Mouse (Mus musculus): ENCODE data around the gene Degs2. TPM values are rescaled to one million over a fixed set of nuclear protein-coding genes. Genes with fewer than 3 reads are reported as not detected.

Gene Degs2
- polyA plus RNA-seq, 1 experiment from 2014 or later: 1.1 TPM

DNA sequence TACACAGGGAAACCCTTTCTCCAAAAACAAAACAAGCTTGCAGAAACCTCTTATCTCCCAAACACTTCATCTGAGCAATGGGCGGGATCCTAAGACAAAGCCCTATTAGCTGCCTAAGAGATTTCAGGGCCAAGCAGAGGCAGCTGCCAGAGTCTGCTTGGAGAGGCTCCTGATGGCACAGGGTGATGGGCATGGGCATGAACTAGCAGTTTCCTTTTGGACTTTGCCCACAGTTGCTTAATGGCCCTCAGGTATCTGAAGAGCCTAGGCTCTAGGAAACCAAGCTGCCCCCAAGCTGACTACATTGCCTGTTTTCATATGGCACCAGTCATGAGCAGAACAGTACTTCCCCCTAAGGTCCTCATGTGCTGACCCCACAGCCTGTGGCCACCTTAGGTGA, 7.9 kb downstream of the Degs2 start:
- Histone ChIP-seq H3K4me2 (ENCODE audit: low read depth, low read length) (no peak overlapping the region), H3K9ac (ENCODE audit: low read depth, low read length) (no peak overlapping the region), H3K4me1 (ENCODE audit: control insufficient read depth, insufficient read depth, low read length) (no peaks in the 10 kb centered on the region), H3K27ac (replicated peaks; ENCODE audit: low read depth, low read length) (no peak overlapping the region), H3K36me3 (ENCODE audit: control insufficient read depth, insufficient read depth, low read length) (peaks cover 3% of the 10 kb centered on the region; the same call in 1 of the 2 replicates), H3K27me3 (replicated peaks; ENCODE audit: control insufficient read depth, insufficient read depth, low read length) (no peaks in the 10 kb centered on the region), H3K4me3 (ENCODE audit: low read depth, low read length) (no peak overlapping the region), H3K9me3 (ENCODE audit: control insufficient read depth, low read length) (no peaks in the 10 kb centered on the region)
- ATAC-seq (ENCODE audit: low read depth): no peak
- 89% methylated on average over 1 of the region's 1 CpGs for WGBS
- DNase-seq (ENCODE audit: low spot score): no peak

GRCm38 (mm10) chr12:108693592-108693991, 8.5 kb downstream of the Degs2 start:
- ATAC-seq (ENCODE audit: low read depth) (no peak; the same call in 1 of the 2 replicates), DNase-seq (ENCODE audit: low spot score) (no peak)
- no peak overlapping the region for H3K4me2 ChIP-seq (ENCODE audit: low read depth, low read length)
- WGBS: 63% methylated on average over 2 of the region's 2 CpGs
- H3K27me3 ChIP-seq (replicated peaks; ENCODE audit: control insufficient read depth, insufficient read depth, low read length): no peaks in the 10 kb centered on the region
- no peak overlapping the region for H3K9ac ChIP-seq (ENCODE audit: low read depth, low read length)
- no peaks in the 10 kb centered on the region for H3K9me3 ChIP-seq (ENCODE audit: control insufficient read depth, low read length)
- H3K4me3 ChIP-seq (ENCODE audit: low read depth, low read length): no peak overlapping the region
- no peak overlapping the region for H3K27ac ChIP-seq (replicated peaks; ENCODE audit: low read depth, low read length)
- no peaks in the 10 kb centered on the region for H3K4me1 ChIP-seq (ENCODE audit: control insufficient read depth, insufficient read depth, low read length)
- peaks cover 9% of the 10 kb centered on the region; the same call in 1 of the 2 replicates for H3K36me3 ChIP-seq (ENCODE audit: control insufficient read depth, insufficient read depth, low read length)

GRCm38 (mm10) chr12:108690529-108690928, 11.6 kb downstream of the Degs2 start:
- Histone ChIP-seq H3K9ac (ENCODE audit: low read depth, low read length) (no peak overlapping the region), H3K4me2 (ENCODE audit: low read depth, low read length) (no peak overlapping the region), H3K9me3 (ENCODE audit: control insufficient read depth, low read length) (no peaks in the 10 kb centered on the region), H3K36me3 (ENCODE audit: control insufficient read depth, insufficient read depth, low read length) (peaks cover 35% of the 10 kb centered on the region; the same call in 1 of the 2 replicates), H3K4me3 (ENCODE audit: low read depth, low read length) (no peak overlapping the region), H3K4me1 (ENCODE audit: control insufficient read depth, insufficient read depth, low read length) (no peaks in the 10 kb centered on the region), H3K27me3 (replicated peaks; ENCODE audit: control insufficient read depth, insufficient read depth, low read length) (no peaks in the 10 kb centered on the region), H3K27ac (replicated peaks; ENCODE audit: low read depth, low read length) (no peak overlapping the region)
- no peak for DNase-seq (ENCODE audit: low spot score)
- ATAC-seq (ENCODE audit: low read depth): no peak
- 79% methylated on average over 9 of the region's 9 CpGs for WGBS

DNA sequence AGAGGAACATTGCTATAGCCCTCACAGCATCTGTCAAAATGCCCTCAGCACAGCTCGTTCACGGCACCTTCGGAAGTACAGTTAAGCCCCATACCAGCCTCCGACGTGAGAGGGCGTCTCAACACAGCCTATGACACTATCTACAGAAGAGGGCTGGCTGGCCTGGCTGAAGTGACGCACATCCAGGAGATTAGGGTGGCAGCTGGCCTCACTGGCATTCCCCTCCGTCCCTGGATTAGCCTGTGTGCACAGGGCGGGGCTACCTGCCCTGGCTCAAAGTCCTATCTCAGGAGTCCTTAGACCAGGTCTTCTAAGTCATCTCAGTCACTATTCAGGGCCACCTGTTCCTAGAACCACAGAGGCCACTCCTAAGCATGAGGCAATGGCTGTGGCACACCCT, 12.9 kb downstream of the Degs2 start:
- WGBS: 82% methylated on average over 9 of the region's 9 CpGs
- Histone ChIP-seq H3K27me3 (replicated peaks; ENCODE audit: control insufficient read depth, insufficient read depth, low read length) (no peaks in the 10 kb centered on the region), H3K9me3 (ENCODE audit: control insufficient read depth, low read length) (no peaks in the 10 kb centered on the region), H3K4me3 (ENCODE audit: low read depth, low read length) (no peak overlapping the region), H3K4me2 (ENCODE audit: low read depth, low read length) (no peak overlapping the region), H3K36me3 (ENCODE audit: control insufficient read depth, insufficient read depth, low read length) (peaks cover 41% of the 10 kb centered on the region), H3K9ac (ENCODE audit: low read depth, low read length) (no peak overlapping the region), H3K27ac (replicated peaks; ENCODE audit: low read depth, low read length) (no peak overlapping the region), H3K4me1 (ENCODE audit: control insufficient read depth, insufficient read depth, low read length) (no peaks in the 10 kb centered on the region)
- DNase-seq (ENCODE audit: low spot score) (no peak), ATAC-seq (ENCODE audit: low read depth) (no peak)

DNA sequence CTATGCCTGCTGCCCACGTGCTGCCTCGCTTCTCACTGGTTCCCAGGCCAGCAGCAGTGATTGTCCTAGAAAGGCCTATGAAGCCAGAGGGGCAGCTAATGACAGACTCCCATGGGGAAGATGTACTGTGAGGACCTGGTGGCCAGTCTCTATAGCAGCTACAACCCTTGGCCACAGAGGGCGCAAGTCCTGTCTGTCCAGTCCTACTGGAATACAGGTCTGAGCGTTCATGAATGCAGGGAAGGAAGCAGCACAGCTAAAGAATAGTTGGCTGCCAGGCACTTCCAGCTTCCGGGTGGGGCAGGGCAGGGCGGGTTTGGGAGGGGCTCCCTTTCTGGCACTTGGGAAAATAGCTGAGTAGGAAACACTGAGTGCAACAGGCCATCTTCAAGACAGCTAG, 15.2 kb downstream of the Degs2 start:
- Histone ChIP-seq H3K27ac (replicated peaks; ENCODE audit: low read depth, low read length) (no peak overlapping the region), H3K4me3 (ENCODE audit: low read depth, low read length) (no peak overlapping the region), H3K4me2 (ENCODE audit: low read depth, low read length) (no peak overlapping the region), H3K27me3 (replicated peaks; ENCODE audit: control insufficient read depth, insufficient read depth, low read length) (no peaks in the 10 kb centered on the region), H3K36me3 (ENCODE audit: control insufficient read depth, insufficient read depth, low read length) (peaks cover 63% of the 10 kb centered on the region), H3K9ac (ENCODE audit: low read depth, low read length) (no peak overlapping the region), H3K9me3 (ENCODE audit: control insufficient read depth, low read length) (no peaks in the 10 kb centered on the region), H3K4me1 (ENCODE audit: control insufficient read depth, insufficient read depth, low read length) (no peaks in the 10 kb centered on the region)
- DNase-seq (ENCODE audit: low spot score) (no peak), ATAC-seq (ENCODE audit: low read depth) (no peak)
- 61% methylated on average over 6 of the region's 6 CpGs for WGBS

DNA sequence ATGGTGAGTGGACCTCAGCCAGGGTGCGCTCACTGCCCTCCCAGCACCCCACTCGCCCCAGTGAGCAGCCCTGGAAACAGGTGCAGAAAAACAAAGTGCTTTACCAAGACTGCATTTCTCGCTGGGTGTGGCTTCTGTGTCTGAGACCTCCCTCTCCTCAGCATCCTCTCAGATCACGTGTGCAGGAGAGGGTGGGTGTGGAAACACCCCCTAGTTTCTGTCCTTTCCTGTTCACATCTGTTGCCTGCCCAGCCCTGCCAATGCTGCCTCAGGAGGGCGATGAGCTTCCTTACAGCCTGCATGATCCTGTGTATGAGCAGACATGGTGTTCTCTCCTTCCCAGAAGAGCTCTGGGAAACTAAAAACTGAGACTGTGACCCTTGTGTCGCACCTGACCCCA, 15.7 kb downstream of the Degs2 start:
- Histone ChIP-seq H3K4me1 (ENCODE audit: control insufficient read depth, insufficient read depth, low read length) (no peaks in the 10 kb centered on the region), H3K4me3 (ENCODE audit: low read depth, low read length) (no peak overlapping the region), H3K36me3 (ENCODE audit: control insufficient read depth, insufficient read depth, low read length) (peaks cover 68% of the 10 kb centered on the region), H3K9me3 (ENCODE audit: control insufficient read depth, low read length) (no peaks in the 10 kb centered on the region), H3K27me3 (replicated peaks; ENCODE audit: control insufficient read depth, insufficient read depth, low read length) (no peaks in the 10 kb centered on the region), H3K27ac (replicated peaks; ENCODE audit: low read depth, low read length) (no peak overlapping the region), H3K4me2 (ENCODE audit: low read depth, low read length) (no peak overlapping the region), H3K9ac (ENCODE audit: low read depth, low read length) (no peak overlapping the region)
- DNase-seq (ENCODE audit: low spot score): no peak
- 69% methylated on average over 5 of the region's 6 CpGs for WGBS
- no peak for ATAC-seq (ENCODE audit: low read depth)

- H3K4me2 ChIP-seq (ENCODE audit: low read depth, low read length): no peak overlapping the region
- H3K27ac ChIP-seq (replicated peaks; ENCODE audit: low read depth, low read length): no peak overlapping the region
- WGBS: 88% methylated on average over 13 of the region's 13 CpGs
- DNase-seq (ENCODE audit: low spot score) (no peak), ATAC-seq (ENCODE audit: low read depth) (peak; percentile 23; the same call in 1 of the 2 replicates)
- H3K9me3 ChIP-seq (ENCODE audit: control insufficient read depth, low read length): no peaks in the 10 kb centered on the region
- H3K36me3 ChIP-seq (ENCODE audit: control insufficient read depth, insufficient read depth, low read length): peaks cover 84% of the 10 kb centered on the region
- H3K4me3 ChIP-seq (ENCODE audit: low read depth, low read length): no peak overlapping the region
- no peaks in the 10 kb centered on the region for H3K4me1 ChIP-seq (ENCODE audit: control insufficient read depth, insufficient read depth, low read length)
- H3K27me3 ChIP-seq (replicated peaks; ENCODE audit: control insufficient read depth, insufficient read depth, low read length): no peaks in the 10 kb centered on the region
- no peak overlapping the region for H3K9ac ChIP-seq (ENCODE audit: low read depth, low read length)
Observed at GRCm38 (mm10) chr12:108682240-108683023, 19.7 kb downstream of the Degs2 start.

DNA sequence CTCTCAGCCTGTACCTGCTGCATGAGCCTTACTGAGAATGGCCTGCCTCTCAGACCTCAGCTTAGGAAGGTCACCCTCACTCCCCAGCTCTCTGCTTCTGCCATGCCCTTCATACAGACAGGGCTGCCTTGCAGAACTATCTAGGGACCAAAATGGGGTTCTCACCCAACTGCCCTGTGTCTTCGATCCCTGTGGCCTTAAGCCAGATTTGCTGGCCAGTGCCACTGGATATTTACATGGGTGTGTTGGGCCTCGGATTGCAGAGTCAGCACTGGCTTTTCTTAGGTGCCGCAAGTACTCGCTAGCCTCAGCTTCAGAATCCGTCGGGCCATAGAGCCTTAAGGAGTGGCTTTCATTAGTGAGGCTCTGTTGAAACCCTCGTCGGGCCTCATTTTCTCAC, 21.3 kb downstream of the Degs2 start:
- Histone ChIP-seq H3K27ac (replicated peaks; ENCODE audit: low read depth, low read length) (no peak overlapping the region), H3K4me2 (ENCODE audit: low read depth, low read length) (no peak overlapping the region), H3K4me1 (ENCODE audit: control insufficient read depth, insufficient read depth, low read length) (no peaks in the 10 kb centered on the region), H3K9me3 (ENCODE audit: control insufficient read depth, low read length) (no peaks in the 10 kb centered on the region), H3K4me3 (ENCODE audit: low read depth, low read length) (no peak overlapping the region), H3K36me3 (ENCODE audit: control insufficient read depth, insufficient read depth, low read length) (peaks cover 83% of the 10 kb centered on the region), H3K27me3 (replicated peaks; ENCODE audit: control insufficient read depth, insufficient read depth, low read length) (no peaks in the 10 kb centered on the region), H3K9ac (ENCODE audit: low read depth, low read length) (no peak overlapping the region)
- WGBS: 90% methylated on average over 8 of the region's 8 CpGs
- no peak for DNase-seq (ENCODE audit: low spot score)
- no peak for ATAC-seq (ENCODE audit: low read depth)

- ATAC-seq (ENCODE audit: low read depth) (no peak), DNase-seq (ENCODE audit: low spot score) (no peak)
- Histone ChIP-seq H3K4me3 (ENCODE audit: low read depth, low read length) (no peak overlapping the region), H3K27ac (replicated peaks; ENCODE audit: low read depth, low read length) (no peak overlapping the region), H3K27me3 (replicated peaks; ENCODE audit: control insufficient read depth, insufficient read depth, low read length) (no peaks in the 10 kb centered on the region), H3K36me3 (ENCODE audit: control insufficient read depth, insufficient read depth, low read length) (peaks cover 87% of the 10 kb centered on the region), H3K9me3 (ENCODE audit: control insufficient read depth, low read length) (no peaks in the 10 kb centered on the region), H3K4me1 (ENCODE audit: control insufficient read depth, insufficient read depth, low read length) (no peaks in the 10 kb centered on the region), H3K9ac (ENCODE audit: low read depth, low read length) (no peak overlapping the region), H3K4me2 (ENCODE audit: low read depth, low read length) (no peak overlapping the region)
- WGBS: 82% methylated on average over 4 of the region's 4 CpGs
Observed at GRCm38 (mm10) chr12:108678366-108678765, 23.7 kb downstream of the Degs2 start.

Measured in embryonic facial prominence, embryonic 14.5 days (tissue).